Mouse (Mus musculus): ENCODE results near the gene Tsr2.

Gene Tsr2

GRCm38 (mm10) chrX:151096171-151097058 lies at the start of gene Tsr2:
Gene Tsr2, minus strand, starts transcription at chrX:151096543.
- in situ Hi-C loops (cut with MseI, MboI) = no loop called here

DNA sequence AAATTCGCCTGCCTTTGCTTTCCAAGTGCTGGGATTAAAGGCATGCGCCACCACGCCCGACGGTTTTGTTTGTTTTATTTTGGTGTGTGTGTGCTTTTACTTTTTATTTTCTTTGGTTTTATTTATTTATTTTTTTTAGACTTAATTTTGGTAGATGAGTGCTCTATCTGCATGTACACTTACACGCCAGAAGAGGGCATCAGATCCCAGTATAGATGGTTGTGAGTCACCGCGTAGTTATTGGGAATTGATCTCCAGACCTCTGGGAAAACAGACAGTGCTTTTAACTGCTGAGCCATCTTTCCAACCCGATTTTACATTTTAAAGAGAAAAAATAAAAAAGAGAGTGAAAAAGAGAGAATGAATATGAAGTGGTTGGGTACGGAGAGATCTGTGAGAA lies 36.4 kb upstream of the Tsr2 start:
- in situ Hi-C loops (cut with MseI, MboI) = no loop called here

GRCm38 (mm10) chrX:151130493-151130892 lies 34.1 kb upstream of the Tsr2 start:
- in situ Hi-C loops (cut with MseI, MboI) = no loop called here

GRCm38 (mm10) chrX:151123933-151124332 lies 27.6 kb upstream of the Tsr2 start:
- in situ Hi-C loops (cut with MseI, MboI) = no loop called here

DNA sequence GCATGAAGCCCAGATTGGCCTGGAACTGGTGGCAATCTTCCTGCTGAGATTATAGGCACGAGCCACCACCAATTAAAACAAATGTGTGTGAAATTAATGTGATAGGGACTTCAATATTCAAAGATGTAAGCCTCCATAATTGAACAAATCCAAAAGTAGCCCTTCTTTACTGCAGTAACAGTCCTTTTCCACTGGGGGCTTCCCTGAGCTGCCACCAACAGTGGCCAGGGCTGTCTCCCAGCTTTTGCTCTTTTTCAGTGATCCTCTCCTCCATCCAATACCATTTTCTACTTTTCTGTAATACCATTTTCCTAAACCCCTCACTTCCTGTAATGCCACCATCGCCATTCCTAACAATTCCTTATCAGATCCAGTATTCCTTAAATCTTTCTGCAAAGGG lies 21.1 kb upstream of the Tsr2 start:
- in situ Hi-C loops (cut with MseI, MboI) = loop anchor here in 1 of 2 experiments (10.0 kb wide), 1 partner anchor 153 kb away; no protein-coding TSS in a partner anchor

- in situ Hi-C loops (cut with MseI, MboI) = loop anchor here in 1 of 2 experiments (10.0 kb wide), 1 partner anchor 152 kb away; no protein-coding TSS in a partner anchor
These were observed 20.5 kb upstream of the Tsr2 start for GRCm38 (mm10) chrX:151116795-151117194.

DNA sequence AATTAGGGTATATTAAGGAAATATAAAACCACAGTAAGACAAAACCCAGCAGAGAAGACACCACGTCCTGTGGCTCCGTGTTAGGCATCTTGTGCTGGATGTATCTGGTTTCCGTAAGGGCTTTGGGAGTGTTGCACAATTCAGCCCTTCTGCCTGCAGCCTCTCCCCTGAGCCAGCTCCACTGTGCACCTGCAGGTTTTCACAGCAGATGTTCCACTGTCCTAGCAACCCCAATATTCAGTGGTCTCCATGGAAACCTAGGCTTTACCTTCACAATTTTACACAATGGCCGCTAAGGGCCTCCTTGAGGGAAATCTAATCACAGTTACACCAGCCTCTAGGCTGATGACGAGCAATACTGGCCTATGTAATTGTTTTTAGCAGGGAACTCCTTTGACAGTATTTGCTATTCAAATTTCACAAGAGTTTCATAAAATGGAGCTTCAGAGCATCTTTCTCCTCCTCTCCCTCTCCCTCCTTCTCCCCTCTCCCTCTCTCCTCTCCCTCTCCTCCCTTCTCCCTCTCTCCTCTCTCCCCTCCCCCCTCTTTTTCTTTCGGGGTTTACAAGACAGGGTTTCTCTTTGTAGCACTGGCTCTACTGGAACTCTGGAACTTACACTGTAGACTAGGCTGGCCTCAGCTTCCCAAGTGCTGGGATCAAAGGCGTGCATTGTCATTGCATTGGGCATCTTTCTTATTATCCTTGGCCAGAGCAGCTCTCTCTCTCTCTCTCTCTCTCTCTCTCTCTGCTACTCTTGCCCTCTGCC lies 11.1 kb upstream of the Tsr2 start:
- in situ Hi-C loops (cut with MseI, MboI) = no loop called here

- in situ Hi-C loops (cut with MseI, MboI) = no loop called here
These were observed 8.9 kb downstream of the Tsr2 start for GRCm38 (mm10) chrX:151087418-151087817.

GRCm38 (mm10) chrX:151085599-151085998 lies 10.7 kb downstream of the Tsr2 start:
- in situ Hi-C loops (cut with MseI, MboI) = no loop called here

DNA sequence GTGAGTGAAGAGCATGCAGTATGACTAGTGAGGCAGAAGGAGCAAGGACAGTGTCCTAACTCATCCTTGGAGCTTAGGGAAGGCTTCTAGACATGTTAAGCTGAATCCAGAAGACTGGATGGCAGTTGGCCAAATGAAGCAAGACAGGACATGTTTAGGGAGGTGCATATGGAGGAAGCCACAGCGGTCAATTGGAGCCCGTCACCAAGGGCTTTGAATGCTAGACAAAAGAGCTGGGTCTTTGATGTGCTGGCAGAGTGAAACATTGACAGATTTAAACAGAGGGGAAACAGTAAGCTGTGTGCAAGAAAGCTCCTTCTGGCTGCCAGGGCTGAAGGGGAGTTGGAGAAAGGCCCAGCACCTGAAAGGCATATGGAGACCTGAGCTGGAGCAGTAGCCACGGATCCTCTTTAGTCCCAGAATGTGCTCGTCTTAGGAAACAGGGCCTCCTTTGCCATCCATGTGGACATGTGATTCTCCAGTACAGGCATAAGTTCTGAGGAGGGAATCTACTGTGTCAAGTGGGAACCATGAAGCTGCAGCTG lies 19.3 kb downstream of the Tsr2 start:
- in situ Hi-C loops (cut with MseI, MboI) = no loop called here

DNA sequence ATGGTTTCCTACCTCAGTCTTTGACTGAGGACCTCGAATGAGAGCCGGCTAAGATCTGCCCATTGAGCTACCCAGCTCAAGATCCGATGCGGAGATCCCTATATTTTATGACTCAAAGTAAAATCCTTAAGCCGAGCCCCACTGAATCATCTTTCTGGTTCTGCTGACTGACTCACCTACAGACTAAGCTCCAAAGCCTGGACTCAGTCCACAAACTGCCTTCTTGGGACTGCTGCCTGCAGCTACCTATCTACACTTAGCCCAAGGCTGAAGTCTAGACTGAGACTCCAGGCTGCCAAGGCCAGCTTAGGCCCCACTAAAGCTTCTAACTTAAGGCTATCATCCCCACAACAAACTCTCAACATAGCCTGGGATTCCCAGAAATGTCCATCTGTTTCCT lies 20.3 kb downstream of the Tsr2 start:
- in situ Hi-C loops (cut with MseI, MboI) = no loop called here

- in situ Hi-C loops (cut with MseI, MboI) = no loop called here
These were observed 28.5 kb downstream of the Tsr2 start for GRCm38 (mm10) chrX:151067876-151068275.

- in situ Hi-C loops (cut with MseI, MboI) = no loop called here
These were observed 30.2 kb downstream of the Tsr2 start for GRCm38 (mm10) chrX:151066071-151066666.

DNA sequence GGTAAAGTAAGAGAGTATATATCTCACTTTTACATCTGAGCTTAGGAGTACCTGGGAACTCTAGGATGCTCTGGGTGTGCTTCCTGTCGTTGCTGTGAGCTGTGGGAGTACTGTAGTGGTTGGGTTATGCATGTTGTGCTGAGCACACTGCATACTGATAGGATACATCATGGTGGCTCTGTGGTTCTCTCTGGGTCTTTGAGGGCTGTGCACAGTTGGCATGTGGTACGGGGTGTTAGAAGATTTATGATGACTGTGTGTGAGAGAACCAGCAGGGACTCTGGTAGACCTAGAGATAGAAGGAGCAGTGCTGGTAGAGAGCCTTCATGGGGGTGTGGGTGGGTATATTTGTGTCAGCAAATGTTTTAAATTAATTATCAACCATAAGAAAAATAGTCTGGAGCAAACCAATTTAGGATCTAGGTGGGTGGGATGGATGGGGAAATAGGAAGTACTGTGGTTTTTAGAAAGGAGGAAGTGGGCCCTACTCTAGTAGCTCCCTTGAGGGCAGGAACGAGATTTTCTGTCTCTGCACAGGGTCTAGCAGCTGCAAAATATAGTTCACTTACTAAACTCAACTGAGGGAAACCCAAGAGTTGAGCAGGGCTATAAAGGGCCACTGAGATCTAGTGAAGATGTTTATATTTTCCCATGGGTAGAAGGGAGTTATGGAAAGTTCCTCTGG lies 34.6 kb downstream of the Tsr2 start:
- in situ Hi-C loops (cut with MseI, MboI) = no loop called here

- in situ Hi-C loops (cut with MseI, MboI) = no loop called here
These were observed 37.0 kb downstream of the Tsr2 start for GRCm38 (mm10) chrX:151059346-151059745.

GRCm38 (mm10) chrX:151055559-151055958 lies 40.8 kb downstream of the Tsr2 start:
- in situ Hi-C loops (cut with MseI, MboI) = no loop called here

DNA sequence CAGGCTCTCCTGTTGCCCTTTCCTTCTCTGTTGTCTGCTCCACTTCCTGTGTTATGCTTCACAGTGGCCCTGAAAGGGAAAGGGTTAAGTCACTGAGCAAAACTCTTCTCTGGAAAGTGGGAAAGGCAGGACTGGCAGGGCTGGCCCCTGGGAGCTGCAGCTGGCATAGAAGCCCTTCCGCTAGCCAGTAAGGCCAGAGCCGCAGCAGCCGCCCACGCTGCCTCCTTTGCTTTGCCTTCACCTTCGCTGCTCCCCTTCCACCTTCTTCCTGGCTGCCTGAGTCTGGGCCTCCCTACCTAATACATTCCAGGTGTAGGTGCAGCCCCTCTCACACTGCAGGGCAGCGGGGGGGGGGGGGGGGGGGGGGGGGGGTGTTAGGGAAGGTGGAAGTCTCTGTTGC lies 41.9 kb downstream of the Tsr2 start:
- in situ Hi-C loops (cut with MseI, MboI) = no loop called here

GRCm38 (mm10) chrX:151050337-151050736 lies 46.0 kb downstream of the Tsr2 start:
- in situ Hi-C loops (cut with MseI, MboI) = no loop called here

- in situ Hi-C loops (cut with MseI, MboI) = no loop called here
These were observed 46.6 kb downstream of the Tsr2 start for GRCm38 (mm10) chrX:151049661-151050215.

DNA sequence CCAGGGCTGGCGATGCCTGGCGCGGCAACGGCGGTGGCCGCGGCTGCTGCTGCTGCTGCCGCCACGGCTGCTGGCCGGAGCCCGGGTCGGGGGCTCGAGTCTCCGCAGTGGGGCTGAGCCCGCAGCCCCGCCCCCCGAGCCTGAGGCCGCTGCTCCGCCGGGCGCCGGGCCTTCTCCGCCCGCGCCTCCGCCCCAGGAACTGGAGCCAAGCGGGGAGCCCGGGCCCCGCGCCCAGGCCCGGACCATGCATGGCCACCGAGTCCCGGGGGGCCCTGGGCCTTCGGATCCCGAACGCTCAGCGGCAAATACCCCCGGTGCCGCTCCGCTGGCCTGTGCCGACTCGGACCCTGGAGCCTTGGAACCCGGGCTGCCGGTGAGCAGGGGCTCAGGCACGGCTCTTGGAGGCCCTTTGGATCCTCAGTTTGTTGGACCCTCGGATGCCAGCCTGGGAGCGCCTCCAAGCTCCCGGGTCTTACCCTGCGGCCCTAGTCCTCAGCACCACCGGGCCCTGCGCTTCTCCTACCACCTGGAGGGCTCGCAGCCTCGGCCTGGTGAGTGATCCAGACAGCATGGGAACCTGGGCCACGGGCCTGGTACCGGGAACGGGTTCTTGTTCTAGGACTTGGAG lies 48.8 kb downstream of the Tsr2 start:
- in situ Hi-C loops (cut with MseI, MboI) = no loop called here

Measured in mouse trophoblast stem cell (cell line).